Mouse (Mus musculus): ENCODE measurements at regions not wholly inside any gene's neighbourhood (a gene's known extent, or its start where the extent isn't known, plus 50 kb on each side); places are given as distances from the start of the nearest gene placed in this dataset.

DNA sequence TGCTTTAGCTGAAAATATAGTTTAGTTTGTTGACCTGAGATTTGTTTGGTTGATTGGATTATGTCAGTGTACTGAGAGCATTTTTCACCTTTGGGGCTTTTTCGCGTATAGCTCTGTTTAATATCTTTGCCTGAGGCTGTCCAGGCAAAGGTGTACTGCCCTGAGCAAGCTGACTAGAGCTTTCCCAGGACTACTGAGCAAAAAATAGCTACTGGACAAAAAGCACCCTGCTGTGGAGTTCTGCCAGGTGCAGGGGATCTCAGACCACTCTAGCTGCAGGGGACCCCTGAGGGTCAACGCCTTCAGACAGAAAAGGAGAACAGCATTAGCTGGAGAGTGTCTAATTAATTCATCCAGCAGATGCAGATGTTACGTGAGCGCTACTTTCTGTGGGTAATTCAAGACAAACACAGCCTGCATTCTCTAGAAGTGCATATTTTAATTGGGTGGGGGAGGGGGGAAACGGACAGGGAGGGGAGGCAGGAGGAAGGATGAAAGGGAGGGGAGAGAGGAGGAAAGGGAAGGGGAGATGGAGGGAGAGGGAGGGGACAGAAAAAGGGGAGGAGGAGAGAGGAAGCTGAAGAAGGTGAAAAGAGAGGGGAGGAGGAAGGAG lies 61.7 kb downstream of the Thnsl1 start:
- no peak for DNase-seq (ENCODE audit: low spot score)

DNA sequence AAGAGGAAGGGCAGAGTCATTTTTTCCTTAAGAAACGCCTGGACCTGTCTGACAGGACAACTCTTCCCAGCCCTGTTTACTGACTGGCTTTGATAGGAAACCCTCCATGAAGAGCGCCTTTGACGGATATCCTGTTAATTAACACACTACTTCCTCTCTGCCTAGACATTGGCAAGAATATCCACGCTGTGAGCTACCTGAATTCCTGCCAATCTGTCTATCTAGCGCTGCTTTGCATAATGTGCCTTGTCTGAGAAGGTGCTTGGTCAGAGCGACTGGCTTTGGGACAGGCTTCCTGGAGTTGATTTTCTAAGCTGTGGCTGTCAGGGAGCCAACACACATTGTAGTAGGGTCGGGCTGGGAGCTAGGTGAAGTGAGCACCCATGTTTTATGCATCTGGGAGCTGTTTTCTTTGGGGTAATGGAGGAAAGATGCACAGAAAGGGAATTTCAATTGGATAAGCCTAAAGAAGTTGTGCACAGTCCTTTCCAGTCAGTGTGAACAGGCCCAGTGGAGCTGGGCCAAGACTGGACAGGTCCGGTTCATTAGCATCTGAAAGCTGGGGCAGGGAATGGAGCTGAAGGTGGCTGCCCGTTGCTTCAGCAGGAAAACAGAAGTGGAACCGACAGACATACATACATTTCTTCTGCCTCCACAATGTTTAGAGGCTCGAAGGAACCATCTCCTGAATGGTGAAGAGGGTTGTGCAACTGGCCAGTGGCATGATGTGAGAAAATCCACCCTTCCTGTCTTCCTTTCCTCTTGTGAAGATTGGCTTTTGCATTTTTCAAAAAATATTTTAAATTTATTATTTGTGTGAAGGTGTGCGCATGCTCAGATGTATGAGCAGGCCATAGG lies 64.7 kb downstream of the Thnsl1 start:
- no peak for DNase-seq (ENCODE audit: low spot score)

DNA sequence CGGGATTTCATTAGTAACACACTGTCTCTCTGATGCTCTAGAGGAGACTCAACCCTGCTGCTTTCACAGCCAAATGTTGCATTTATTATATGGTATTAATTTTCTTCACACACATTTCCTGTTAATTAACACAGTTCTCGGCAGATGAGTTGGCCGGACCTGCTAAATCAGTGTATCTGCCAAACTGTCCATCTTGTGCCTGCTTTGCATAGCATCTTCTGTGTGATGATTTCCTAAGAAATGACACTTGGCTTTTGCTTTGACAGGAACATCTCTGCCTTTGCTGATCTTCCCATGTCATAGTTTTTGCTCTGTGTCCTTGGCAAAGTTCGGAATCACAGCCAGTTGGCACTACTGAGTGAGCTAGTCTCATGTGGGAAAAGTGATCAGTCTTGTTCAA lies 67.9 kb downstream of the Thnsl1 start:
- DNase-seq (ENCODE audit: low spot score) = no peak

DNA sequence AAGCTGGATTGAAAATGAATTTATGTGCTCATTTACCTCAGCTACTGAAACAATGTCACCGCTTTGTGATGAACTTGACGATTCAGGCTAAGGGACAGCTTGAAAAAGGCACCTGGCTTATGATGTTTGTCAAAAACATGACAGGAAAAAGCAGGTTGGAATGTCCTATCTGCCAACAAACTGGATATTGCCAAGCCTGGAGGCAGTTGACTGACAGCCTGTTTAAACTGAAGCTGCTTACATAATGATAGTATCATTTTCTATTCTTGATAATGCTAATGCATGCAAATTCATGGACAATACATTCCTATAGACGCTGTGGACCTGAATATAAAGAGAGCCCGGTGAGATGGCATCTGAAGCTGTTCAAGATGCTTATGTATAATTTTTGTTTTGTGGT lies 69.8 kb downstream of the Thnsl1 start:
- DNase-seq (ENCODE audit: low spot score) = no peak

DNA sequence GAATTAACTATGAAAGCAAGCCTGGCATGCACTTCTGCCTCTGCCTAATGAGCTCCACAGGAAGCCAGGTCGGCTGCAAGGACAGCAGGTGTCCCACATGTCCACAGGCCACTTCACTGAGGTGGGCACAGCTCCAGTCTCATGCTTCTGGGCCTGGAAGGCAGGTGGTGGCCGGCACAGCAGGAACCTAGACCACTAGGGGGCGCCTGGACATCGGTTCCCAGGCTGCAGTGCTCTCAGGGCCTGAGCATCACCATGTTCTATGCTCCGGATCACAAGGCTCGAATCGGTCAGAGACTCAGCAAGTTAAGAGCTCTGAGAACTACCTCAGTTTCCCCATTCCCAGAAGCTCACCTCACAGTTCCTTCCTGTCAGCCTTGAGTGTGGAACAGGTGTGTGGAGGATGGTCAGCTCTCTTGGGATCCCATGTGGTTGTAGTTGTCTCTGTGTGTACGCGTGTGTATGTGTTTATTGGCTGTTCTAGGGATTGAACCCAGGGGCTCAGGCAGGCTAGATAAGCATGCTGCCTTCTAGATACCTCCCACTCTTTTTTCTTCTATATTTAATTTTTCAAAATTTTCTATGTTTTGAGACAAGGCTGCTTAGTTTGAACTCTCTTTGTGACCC lies 75.4 kb downstream of the Thnsl1 start:
- DNase-seq (ENCODE audit: low spot score) = peak; percentile 11

DNA sequence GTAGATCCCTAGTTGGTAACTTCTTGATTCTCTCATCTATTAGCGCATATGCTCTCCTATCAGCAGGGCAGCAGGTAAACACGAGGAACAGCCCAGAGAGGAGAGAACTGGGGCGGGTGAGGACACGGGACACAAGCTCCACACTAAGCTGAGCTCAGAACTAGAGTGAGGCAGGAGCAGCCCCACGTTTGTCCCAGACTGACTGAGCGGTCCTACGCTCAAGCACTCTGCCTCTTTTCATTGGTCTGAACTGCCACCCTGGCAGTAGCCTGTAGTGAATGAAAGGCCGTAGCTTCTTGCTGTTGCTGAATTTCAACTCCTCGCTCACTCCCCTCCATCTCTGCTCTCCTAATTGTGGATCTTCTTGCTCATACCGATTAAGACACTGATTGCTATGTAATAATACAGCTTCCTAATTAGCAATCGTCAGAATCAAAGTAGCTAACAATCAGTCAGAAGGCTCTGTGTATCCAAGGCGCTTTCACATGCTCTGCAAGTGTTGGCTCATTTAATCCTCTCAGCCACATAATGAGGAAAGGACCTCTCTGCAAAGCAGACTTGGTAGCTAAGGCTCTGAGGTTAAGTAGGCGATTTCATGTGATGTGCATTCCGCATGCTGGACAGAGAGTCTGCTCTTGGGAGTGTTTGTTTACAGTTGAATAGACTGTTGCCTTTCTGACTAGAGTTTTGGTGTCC lies 77.1 kb downstream of the Thnsl1 start:
- DNase-seq (ENCODE audit: low spot score) = no peak

DNA sequence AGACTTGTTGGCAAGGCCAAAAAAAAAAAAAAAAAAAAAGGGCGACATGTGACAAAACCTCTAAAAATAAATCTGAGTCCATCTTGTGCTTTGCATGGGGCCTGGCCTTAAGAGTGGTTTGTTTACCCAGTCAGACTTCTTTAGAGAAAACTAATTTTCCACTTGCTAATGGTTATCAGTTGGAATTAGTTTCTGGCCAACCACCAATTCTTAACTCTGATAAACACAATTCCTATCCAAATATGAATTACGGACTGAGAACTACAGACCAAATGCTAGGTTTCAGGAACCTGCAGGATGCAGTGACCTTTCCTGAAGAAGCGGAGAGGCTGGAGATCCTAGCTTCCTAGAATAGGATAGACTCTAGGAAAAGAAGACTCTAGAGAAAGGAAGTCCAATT lies 79.4 kb downstream of the Thnsl1 start:
- DNase-seq (ENCODE audit: low spot score) = no peak

DNA sequence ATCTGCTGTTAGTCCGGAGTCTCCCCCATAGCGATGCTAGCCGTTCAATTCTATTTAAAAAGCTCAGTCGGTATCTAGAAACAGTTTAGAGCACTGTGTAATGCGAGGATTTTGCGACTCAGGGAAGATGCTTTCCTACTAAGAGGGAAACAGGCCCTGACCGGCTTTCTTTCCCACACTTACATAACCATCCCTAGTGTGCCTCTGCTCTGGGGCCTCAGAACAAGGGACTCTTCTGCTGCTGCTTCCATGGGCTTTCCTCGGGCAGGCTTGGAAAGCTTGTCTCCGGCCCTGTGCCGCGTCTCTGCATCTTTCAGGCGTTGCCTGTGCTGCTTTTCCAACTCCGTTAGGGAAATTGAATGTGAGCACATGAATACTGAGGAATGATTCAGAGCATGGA lies 79.6 kb upstream of the Gpr158 start:
- DNase-seq (ENCODE audit: low spot score) = no peak

DNA sequence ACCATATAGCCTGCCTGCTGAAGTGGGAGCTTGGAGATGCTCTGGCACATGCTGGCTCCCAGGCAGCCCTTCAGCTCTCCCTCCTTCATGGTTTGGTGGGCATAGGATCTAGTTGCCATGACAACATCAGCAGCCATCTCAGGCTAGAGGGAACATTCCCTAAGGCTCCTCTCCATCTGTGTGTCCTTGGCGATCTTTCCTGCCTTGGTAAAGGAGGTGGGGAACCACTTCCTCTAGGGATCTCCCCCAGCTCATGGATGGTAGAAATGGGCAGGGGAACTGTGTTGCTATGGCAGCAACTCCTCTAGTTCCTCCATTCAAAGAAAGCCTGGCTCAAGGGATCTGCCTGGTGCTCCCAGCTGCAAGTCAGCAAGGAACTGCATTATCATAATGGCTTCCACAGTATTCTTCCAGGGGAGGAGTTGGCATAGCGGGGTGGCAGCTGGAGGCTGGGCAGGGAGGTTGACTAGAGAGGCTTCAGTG lies 74.6 kb upstream of the Gpr158 start:
- DNase-seq (ENCODE audit: low spot score) = no peak

DNA sequence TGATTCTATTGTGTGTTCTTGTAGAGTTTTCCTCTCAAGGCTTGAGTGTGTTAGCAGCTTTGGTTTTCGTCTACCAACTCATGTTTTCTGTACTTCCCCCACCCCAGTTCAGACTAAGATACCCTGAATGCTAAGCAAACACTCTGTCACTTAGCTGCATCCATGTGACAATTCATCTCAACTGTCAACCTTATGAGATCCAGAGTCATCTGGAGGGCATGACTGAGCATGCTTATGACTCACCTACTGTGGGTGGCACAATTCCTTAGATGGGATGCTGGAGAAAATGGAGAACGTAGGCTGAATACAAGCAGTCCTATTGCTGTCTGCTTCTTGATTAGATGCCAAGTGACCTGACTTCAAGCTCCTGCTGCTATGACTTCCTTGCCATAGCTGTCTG lies 73.3 kb upstream of the Gpr158 start:
- DNase-seq (ENCODE audit: low spot score) = no peak

DNA sequence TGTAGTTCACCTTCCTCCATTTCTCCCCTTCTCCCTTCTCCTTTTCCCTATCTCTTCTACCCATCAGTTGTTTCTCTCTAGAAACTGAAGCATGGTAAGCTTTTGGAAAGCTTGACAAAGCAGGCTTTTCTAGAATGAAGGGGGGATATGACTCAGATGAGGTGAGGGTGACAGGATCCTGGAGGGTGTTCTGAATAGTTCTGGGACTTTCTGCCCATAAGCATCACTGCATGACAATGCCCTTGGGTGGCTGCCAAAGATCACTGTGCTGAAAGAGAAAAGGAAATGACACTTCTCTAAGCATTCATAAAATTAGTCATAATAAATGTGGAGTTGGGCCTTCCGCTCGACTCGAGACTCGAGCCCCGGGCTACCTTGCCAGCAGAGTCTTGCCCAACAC lies 67.7 kb upstream of the Gpr158 start:
- DNase-seq (ENCODE audit: low spot score) = no peak

Measured in adipocyte (in vitro differentiated cells).